Mouse (Mus musculus): ENCODE measurements around the gene Ccnb1. TPM values are rescaled to one million over a fixed set of nuclear protein-coding genes. Genes with fewer than 3 reads are reported as not detected.

The Ccnb1 gene
- polyA plus RNA-seq (2012) = 2.5 and 4.6 TPM in 2 replicates

- TF ChIP-seq GATA1 (IDR thresholded peaks at IDR 0.05; ENCODE audit: low read length) = no peak
These were observed at the start of gene Ccnb1 for GRCm38 (mm10) chr13:100786414-100786867. Gene Ccnb1, minus strand, starts transcription at chr13:100786570.

DNA sequence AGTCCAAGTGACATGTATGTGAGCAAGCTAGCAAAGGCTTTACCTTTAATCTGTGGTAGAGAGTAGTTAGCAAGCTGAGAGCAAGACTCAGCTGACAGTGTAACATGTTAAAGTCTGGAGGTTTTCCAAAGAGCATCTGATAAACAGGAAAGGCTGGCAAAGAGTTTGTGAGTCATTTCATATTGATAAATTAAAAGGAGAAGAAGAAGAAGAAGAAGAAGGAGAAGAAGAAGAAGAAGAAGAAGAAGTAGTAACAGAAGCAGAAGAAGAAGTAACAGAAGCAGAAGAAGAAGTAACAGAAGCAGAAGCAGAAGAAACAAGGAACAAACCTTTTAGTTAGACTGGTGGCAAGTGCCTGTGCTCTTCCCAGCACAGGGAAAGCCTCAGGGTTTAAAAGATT, 48.4 kb upstream of the Ccnb1 start:
- no peak for TF ChIP-seq GATA1 (IDR thresholded peaks at IDR 0.05; ENCODE audit: low read length)

DNA sequence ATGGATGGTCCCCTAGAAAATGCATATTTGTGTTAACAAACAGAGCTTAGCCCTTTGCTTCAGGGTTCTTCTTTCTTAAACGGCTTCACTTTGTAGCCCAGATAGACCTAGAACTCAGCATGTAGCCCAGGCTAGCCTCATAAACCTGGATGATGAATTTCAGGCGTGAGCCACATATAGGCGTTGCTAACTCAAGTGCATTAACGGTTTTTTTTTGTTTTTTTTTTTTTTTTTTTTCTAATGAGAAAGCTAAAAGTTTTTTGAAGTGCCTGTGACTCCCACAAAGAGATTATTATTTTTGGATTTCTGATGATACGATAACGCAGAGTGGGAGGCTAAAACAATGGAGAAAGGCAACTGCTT, 47.3 kb upstream of the Ccnb1 start:
- TF ChIP-seq GATA1 (IDR thresholded peaks at IDR 0.05; ENCODE audit: low read length) = no peak

DNA sequence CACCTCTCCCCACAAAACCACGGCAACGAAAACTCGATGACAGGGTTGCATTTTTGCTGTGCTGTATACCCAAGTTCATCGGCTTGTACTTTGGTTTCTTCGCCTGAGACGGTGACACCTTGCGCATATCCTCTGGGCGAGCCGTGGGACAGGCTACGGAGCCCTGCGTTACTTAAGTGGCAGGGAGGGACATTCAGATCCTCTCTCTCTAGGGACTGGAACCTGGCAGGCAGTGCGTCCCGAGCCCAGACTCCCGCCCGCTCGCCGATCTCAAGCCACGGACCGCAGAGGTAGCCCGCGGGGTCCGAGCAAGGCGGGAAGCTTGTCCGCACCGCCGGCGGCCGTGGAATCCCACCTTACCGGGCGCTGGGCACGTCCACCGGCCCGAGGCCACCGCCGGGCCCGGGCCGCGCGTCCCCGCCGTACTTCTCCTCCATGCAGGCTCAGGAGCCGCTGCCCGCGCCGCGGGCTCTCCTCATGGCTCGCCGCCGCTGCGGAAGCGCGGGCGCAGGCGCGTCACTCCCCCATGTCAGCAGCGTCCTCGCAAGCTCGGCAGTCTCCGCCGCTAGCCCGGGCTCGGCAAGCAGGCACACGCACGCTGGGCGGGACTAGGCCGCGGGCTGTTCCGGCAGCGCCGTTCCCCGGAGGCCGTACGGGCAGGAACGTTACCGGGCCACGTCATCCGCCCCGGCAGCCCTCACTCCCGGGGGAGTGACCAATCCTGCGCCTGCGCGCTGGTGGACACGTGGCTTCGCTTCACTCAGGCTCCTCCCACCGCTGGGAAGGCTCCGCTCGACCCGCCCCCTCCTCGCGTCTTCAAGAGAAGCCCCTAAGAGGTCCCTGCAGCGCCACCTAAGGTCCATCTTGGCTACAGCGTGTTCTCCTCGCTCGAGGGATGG, 46.6 kb upstream of the Ccnb1 start, which contains the start of gene Slc30a5:
Slc30a5 (minus strand) TSS at position 687 of the 899 bp plus-strand sequence.
- TF ChIP-seq GATA1 (IDR thresholded peaks at IDR 0.05; ENCODE audit: low read length) = no peak

- no peak for TF ChIP-seq GATA1 (IDR thresholded peaks at IDR 0.05; ENCODE audit: low read length)
These were observed 45.8 kb upstream of the Ccnb1 start for GRCm38 (mm10) chr13:100832188-100832587.

DNA sequence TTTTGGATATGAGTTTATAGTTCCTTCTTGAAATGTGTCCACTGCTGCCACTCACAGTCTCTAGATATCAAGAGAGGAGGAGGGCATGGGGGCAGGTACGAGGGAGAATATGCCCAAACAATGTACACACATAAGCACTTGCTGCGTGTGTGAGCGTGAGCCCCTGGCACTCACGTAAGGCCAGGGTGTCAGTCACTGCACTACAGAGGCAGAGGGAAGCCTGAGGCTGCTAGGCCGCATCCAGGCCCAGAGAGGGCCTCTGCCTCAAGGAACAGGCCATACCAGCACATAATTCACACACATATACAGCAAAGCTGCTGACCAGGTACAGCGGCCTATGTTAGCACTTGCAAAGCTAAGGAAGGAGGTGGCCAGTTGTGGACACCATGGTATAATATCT, 44.8 kb upstream of the Ccnb1 start:
- TF ChIP-seq GATA1 (IDR thresholded peaks at IDR 0.05; ENCODE audit: low read length) = no peak

DNA sequence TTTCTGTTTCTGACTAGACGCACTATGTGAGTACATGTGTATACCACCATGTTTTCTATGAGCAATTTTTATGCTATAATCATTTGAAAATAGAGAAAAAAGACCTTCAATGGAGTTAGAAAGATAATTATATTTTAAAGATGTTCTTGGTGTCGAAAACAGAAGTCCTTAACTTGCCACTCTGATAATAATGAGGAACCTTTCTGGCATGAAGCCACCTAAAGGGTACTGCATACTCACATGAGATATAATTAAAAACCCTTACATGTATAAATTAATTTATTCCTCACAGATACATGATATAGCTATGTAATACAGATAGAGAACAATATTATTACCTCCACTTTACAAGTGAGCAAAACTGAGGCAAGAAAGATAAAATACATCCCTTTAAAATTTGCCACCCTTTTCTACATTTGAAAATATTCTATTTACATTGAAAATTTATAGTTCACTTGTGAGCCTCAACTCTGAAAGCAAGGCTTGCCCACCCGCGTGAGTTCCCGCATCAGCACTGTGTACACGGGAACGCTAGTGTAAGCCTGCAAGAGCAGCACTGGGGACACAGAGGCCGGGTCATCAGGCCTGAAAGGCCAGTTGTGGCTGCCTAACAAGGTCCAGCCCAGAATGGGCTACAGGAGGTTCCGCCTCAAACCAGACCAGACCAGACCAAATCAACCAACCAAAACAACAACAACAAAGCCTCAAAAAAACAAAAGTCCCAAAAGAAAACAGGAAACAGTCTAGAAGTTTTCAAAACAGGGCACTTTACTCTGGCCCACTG, 39.4 kb upstream of the Ccnb1 start:
- no peak for TF ChIP-seq GATA1 (IDR thresholded peaks at IDR 0.05; ENCODE audit: low read length)

GRCm38 (mm10) chr13:100824916-100825315, 38.5 kb upstream of the Ccnb1 start:
- no peak for TF ChIP-seq GATA1 (IDR thresholded peaks at IDR 0.05; ENCODE audit: low read length)

GRCm38 (mm10) chr13:100824306-100824705, 37.9 kb upstream of the Ccnb1 start:
- TF ChIP-seq GATA1 (IDR thresholded peaks at IDR 0.05; ENCODE audit: low read length) = no peak

GRCm38 (mm10) chr13:100823863-100824262, 37.5 kb upstream of the Ccnb1 start:
- TF ChIP-seq GATA1 (IDR thresholded peaks at IDR 0.05; ENCODE audit: low read length) = no peak

GRCm38 (mm10) chr13:100814451-100814850, 28.1 kb upstream of the Ccnb1 start:
- no peak for TF ChIP-seq GATA1 (IDR thresholded peaks at IDR 0.05; ENCODE audit: low read length)

DNA sequence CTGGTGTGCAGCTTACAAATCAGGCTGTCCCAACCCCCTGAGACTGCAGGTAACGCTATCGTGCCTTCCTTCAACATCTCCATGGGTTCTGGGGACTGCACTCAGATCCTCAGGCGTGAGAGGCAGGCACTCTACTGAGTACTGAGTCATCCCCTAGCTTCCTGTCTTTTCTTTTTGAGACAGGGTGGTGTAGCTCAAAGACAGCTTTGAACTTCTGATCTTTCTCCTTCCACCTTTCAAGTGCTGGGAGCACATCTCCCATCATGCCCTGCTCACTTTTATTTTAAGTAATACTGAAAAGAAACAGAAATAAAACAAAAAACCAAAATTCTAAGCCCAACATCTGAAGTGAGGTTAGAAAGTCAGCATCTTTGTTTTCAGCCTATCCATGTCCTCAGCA, 19.4 kb upstream of the Ccnb1 start:
- no peak for TF ChIP-seq GATA1 (IDR thresholded peaks at IDR 0.05; ENCODE audit: low read length)

- no peak for TF ChIP-seq GATA1 (IDR thresholded peaks at IDR 0.05; ENCODE audit: low read length)
These were observed 10.8 kb upstream of the Ccnb1 start for GRCm38 (mm10) chr13:100797171-100797570.

GRCm38 (mm10) chr13:100789083-100789482, 2.7 kb upstream of the Ccnb1 start:
- no peak for TF ChIP-seq GATA1 (IDR thresholded peaks at IDR 0.05; ENCODE audit: low read length)

DNA sequence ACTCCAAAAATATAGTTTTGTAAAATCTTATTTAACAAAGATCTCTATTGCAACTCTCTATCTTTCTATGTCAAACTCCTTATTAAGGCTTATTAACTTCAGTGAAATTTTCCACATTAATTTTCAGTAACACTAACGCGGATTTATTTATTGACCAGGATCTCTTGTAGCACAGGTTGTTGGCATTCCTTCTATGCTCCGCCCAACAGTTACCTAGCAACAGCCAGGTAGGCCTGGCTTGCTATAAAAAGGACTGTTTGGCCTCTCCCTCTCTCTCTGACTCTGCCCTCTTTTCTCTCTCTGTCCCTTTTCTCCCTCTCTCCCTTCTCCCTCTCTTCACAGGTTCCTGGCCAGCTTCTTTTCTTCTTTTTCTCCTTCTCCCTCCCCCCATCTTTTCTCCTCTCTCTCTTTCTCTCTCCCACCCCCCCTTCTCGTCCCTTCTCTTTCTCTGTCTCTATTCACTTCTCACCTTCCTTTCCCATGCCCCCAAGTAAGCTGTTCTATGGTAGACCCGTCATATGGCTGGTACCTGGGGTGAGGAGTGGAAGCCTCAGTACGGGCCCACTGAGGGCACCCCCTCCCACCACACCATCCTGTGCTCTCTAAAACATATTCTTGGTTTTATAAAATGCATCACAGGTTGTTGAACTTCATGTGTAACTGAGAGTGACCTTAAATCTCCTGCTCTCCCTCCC, 1.1 kb upstream of the Ccnb1 start:
- TF ChIP-seq GATA1 (IDR thresholded peaks at IDR 0.05; ENCODE audit: low read length) = no peak

All from G1E-ER4 (cell line).